Mouse (Mus musculus): ENCODE measurements around the gene Sult2a8.

DNA sequence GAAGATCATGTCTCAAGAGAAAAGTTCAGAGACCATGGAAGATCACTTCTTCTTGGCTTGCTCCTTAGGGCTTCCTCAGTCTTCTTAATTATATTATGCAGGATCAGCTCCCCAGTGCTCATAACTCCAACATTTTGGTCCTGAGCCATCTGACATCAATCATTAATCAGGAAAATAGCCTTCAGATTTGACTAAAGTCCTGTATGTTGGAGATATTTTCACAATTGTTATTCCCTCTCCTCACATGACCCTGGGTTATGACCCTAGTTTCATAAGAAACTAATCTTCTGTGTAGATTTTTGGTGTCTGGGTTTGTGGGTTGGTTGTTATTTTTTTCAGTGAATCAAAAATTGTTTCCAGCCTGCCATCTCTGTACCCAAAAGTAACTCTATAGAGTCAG lies 7.0 kb downstream of the Sult2a8 start:
- TF ChIP-seq CTCF (IDR thresholded peaks at IDR 0.05; ENCODE audit: low read depth, low read length) (no peak), POLR2A (IDR thresholded peaks at IDR 0.05; ENCODE audit: borderline replicate concordance, low read depth, low read length) (no peak)
